Mouse (Mus musculus): ENCODE data around the gene Saa3. TPM values are rescaled to one million over a fixed set of nuclear protein-coding genes. Genes with fewer than 3 reads are reported as not detected.

The Saa3 gene
- polyA plus RNA-seq, 1 experiment from 2014 or later, result not detected

GRCm38 (mm10) chr7:46719526-46719925, 4.0 kb upstream of the Saa3 start:
- Histone ChIP-seq H3K4me3 (ENCODE audit: low read depth, low read length) (no peak overlapping the region), H3K9me3 (ENCODE audit: control insufficient read depth, low read length) (no peaks in the 10 kb centered on the region), H3K27me3 (ENCODE audit: control insufficient read depth, insufficient read depth, low read length) (no peaks in the 10 kb centered on the region), H3K4me2 (no peak overlapping the region), H3K27ac (ENCODE audit: low read depth, low read length) (no peak overlapping the region), H3K9ac (ENCODE audit: low read length) (no peak overlapping the region), H3K36me3 (ENCODE audit: control insufficient read depth, insufficient read depth, low read length) (no peaks in the 10 kb centered on the region), H3K4me1 (ENCODE audit: control insufficient read depth, insufficient read depth, low read length) (no peaks in the 10 kb centered on the region)
- DNase-seq (ENCODE audit: low spot score, missing footprints) (no peak), ATAC-seq (ENCODE audit: low FRiP score) (no peak)
- 81% methylated on average over 7 of the region's 7 CpGs for WGBS

DNA sequence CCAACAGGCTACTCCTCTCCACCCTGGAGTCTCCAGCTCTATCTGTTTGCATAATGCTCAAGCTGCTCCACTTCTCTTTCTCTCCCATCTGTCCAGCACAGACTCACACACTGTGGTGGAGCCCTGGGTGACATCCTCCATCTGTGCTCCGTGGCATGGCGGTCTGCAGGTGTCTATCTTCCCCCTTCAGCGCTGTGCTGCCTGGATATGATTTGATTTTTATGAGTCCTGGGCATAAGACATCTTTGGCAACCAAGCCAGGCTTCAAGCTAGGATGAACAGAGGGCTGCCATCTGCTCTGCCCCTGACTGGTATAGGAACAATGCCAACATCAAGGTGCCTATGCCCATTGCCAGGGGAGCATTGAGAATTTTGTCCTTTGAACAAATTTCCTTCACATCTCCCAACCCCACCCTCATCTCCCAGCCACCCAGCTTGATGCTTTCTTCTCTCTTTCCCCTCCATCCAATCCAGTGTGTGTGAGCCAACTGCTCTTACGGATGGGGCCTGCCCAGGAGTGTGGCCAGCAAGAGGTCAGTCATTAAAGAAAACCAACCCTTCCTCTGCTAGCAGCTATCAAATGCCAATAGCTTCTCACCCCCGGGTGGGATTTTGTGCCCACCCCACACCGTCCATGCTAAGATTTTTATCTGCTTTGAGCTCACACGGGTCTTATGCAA, 3.2 kb upstream of the Saa3 start:
- no peak overlapping the region for H3K4me2 ChIP-seq
- no peak overlapping the region for H3K4me3 ChIP-seq (ENCODE audit: low read depth, low read length)
- DNase-seq (ENCODE audit: low spot score, missing footprints) (no peak), ATAC-seq (ENCODE audit: low FRiP score) (no peak)
- H3K27ac ChIP-seq (ENCODE audit: low read depth, low read length), result no peak overlapping the region
- H3K9ac ChIP-seq (ENCODE audit: low read length), result no peak overlapping the region
- no peaks in the 10 kb centered on the region for H3K27me3 ChIP-seq (ENCODE audit: control insufficient read depth, insufficient read depth, low read length)
- WGBS, result 83% methylated on average over 7 of the region's 7 CpGs
- no peaks in the 10 kb centered on the region for H3K36me3 ChIP-seq (ENCODE audit: control insufficient read depth, insufficient read depth, low read length)
- H3K9me3 ChIP-seq (ENCODE audit: control insufficient read depth, low read length), result no peaks in the 10 kb centered on the region
- no peaks in the 10 kb centered on the region for H3K4me1 ChIP-seq (ENCODE audit: control insufficient read depth, insufficient read depth, low read length)

DNA sequence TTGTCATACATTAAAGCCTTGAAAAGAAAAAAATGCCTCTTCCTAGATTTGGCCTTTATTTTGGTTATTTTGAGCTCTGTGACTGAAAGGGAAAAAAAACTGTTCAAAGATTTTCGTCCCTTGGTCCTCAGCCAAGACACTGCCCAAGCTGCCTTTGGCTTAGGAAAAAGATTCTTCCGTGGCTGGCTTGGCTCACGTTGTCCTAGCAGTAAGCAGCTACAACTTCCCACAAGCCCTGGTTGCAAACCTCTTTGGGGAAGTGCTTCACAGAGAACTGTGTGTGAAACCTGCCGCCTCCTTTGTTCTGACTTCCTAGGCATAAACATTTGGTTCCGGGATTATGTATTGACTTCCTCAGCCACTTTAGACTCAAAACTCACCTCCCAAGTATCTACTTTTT, 1.4 kb upstream of the Saa3 start:
- Histone ChIP-seq H3K9ac (ENCODE audit: low read length) (no peak overlapping the region), H3K9me3 (ENCODE audit: control insufficient read depth, low read length) (no peaks in the 10 kb centered on the region), H3K27me3 (ENCODE audit: control insufficient read depth, insufficient read depth, low read length) (no peaks in the 10 kb centered on the region), H3K4me1 (ENCODE audit: control insufficient read depth, insufficient read depth, low read length) (no peaks in the 10 kb centered on the region), H3K36me3 (ENCODE audit: control insufficient read depth, insufficient read depth, low read length) (no peaks in the 10 kb centered on the region), H3K4me2 (no peak overlapping the region), H3K4me3 (ENCODE audit: low read depth, low read length) (no peak overlapping the region), H3K27ac (ENCODE audit: low read depth, low read length) (no peak overlapping the region)
- DNase-seq (ENCODE audit: low spot score, missing footprints), result no peak
- no peak for ATAC-seq (ENCODE audit: low FRiP score)
- 73% methylated on average over 5 of the region's 5 CpGs for WGBS

DNA sequence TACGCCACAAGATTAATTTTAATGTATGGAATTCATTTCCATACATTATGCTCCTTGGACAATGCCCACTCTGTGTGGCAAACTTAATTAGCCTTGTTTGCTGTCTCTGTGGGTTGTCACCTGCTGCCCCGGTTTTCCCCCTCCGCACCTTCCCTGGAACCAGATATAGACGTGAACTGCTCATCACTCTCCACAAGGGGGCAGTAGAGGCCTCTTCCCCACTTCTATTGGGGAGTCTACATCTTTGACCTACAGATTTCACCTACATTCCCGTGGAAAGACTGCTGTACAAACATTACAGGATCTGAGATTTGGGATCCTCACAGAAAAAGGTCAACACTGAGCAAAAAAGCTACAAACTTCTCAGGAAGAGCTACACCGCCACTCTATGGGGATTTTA, 982 bp downstream of the Saa3 start:
- peak; percentile 91 for DNase-seq (ENCODE audit: low spot score, missing footprints)
- no peak overlapping the region for H3K9ac ChIP-seq (ENCODE audit: low read length)
- H3K27me3 ChIP-seq (ENCODE audit: control insufficient read depth, insufficient read depth, low read length), result no peaks in the 10 kb centered on the region
- WGBS, result 32% methylated on average over 6 of the region's 6 CpGs
- H3K4me1 ChIP-seq (ENCODE audit: control insufficient read depth, insufficient read depth, low read length), result peaks cover 4% of the 10 kb centered on the region
- H3K27ac ChIP-seq (ENCODE audit: low read depth, low read length), result no peak overlapping the region
- H3K4me3 ChIP-seq (ENCODE audit: low read depth, low read length), result no peak overlapping the region
- no peak overlapping the region for H3K4me2 ChIP-seq
- ATAC-seq (ENCODE audit: low FRiP score), result no peak
- no peaks in the 10 kb centered on the region for H3K36me3 ChIP-seq (ENCODE audit: control insufficient read depth, insufficient read depth, low read length)
- H3K9me3 ChIP-seq (ENCODE audit: control insufficient read depth, low read length), result no peaks in the 10 kb centered on the region

GRCm38 (mm10) chr7:46712250-46712649, 3.2 kb downstream of the Saa3 start:
- Histone ChIP-seq H3K27ac (ENCODE audit: low read depth, low read length) (no peak overlapping the region), H3K36me3 (ENCODE audit: control insufficient read depth, insufficient read depth, low read length) (no peaks in the 10 kb centered on the region), H3K9me3 (ENCODE audit: control insufficient read depth, low read length) (no peaks in the 10 kb centered on the region), H3K4me1 (ENCODE audit: control insufficient read depth, insufficient read depth, low read length) (peaks cover 6% of the 10 kb centered on the region), H3K4me2 (no peak overlapping the region), H3K9ac (ENCODE audit: low read length) (no peak overlapping the region), H3K4me3 (ENCODE audit: low read depth, low read length) (no peak overlapping the region), H3K27me3 (ENCODE audit: control insufficient read depth, insufficient read depth, low read length) (no peaks in the 10 kb centered on the region)
- no peak for ATAC-seq (ENCODE audit: low FRiP score)
- no peak for DNase-seq (ENCODE audit: low spot score, missing footprints)
- 72% methylated on average over 6 of the region's 6 CpGs for WGBS

DNA sequence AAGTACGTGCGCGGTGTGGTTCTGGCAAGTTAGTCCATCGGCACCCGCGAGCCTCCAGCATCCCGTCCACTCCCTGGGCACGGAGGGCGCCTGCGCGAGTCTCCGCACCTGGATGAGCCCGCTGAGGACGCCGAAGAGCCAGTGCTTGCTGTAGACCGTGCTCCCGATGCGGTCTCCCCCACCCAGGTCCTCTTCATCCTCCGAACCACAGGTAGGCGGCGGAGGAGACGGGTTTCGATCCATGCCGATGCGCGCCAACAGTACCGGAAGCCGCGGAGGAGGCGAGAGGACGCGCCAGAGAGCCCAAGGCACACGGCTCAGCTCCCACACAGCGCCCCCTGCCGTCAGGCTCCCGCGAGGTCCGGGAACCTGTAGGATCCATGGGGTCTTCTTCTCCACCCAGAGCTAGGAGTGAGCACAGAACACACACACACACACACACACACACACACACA, 5.1 kb downstream of the Saa3 start, which contains the start of gene Saal1:
TSS of gene Saal1 (minus strand) at position 291 of the 455 bp plus-strand sequence.
- peaks cover 5% of the 10 kb centered on the region; the same call in 1 of the 2 replicates for H3K36me3 ChIP-seq (ENCODE audit: control insufficient read depth, insufficient read depth, low read length)
- H3K4me1 ChIP-seq (ENCODE audit: control insufficient read depth, insufficient read depth, low read length), result peaks cover 6% of the 10 kb centered on the region
- DNase-seq (ENCODE audit: low spot score, missing footprints) (peak; percentile 100), ATAC-seq (ENCODE audit: low FRiP score) (peak; percentile 97)
- H3K9ac ChIP-seq (ENCODE audit: low read length), result peak within 1 kb of the TSS; percentile 96
- H3K4me2 ChIP-seq, result peak within 1 kb of the TSS; percentile 58
- H3K27me3 ChIP-seq (ENCODE audit: control insufficient read depth, insufficient read depth, low read length), result no peaks in the 10 kb centered on the region
- under 1% methylated on average over 38 of the region's 38 CpGs for WGBS
- H3K27ac ChIP-seq (ENCODE audit: low read depth, low read length), result no peak within 1 kb of the TSS; the same call in 1 of the 2 replicates
- H3K9me3 ChIP-seq (ENCODE audit: control insufficient read depth, low read length), result no peaks in the 10 kb centered on the region
- H3K4me3 ChIP-seq (ENCODE audit: low read depth, low read length), result peak within 1 kb of the TSS; percentile 87

DNA sequence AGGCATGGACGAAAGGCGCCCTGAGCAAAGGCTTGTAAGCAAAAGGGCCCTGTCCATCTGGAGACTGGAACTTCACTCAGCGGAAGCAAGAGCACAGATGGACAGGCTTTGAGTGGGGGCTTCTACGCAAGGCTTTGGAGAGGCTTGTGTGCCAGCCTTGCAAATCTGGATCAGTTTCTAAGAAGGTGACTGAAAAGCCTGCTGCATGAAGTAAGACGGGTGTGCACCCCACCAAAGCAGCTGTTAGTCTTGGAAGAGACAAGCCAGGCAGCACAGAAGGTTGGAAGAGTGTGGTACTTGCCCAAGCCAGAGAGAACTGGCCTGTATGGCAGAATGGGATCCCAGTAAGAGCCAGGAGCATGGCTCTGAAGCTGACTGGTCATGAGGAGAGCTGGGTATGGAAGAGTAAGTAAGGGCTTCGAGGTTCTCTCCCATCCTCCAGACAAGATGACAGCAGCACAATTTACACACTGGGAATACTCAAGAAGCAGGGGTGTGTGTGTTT, 14.9 kb downstream of the Saa3 start:
- H3K27ac ChIP-seq (ENCODE audit: low read depth, low read length), result no peak overlapping the region
- 94% methylated on average over 6 of the region's 6 CpGs for whole genome bisulfite sequencing
- no peak overlapping the region for H3K4me2 ChIP-seq
- H3K4me3 ChIP-seq (ENCODE audit: low read depth, low read length), result no peak overlapping the region
- peaks cover 23% of the 10 kb centered on the region for H3K36me3 ChIP-seq (ENCODE audit: control insufficient read depth, insufficient read depth, low read length)
- no peaks in the 10 kb centered on the region for H3K27me3 ChIP-seq (ENCODE audit: control insufficient read depth, insufficient read depth, low read length)
- H3K9me3 ChIP-seq (ENCODE audit: control insufficient read depth, low read length), result no peaks in the 10 kb centered on the region
- DNase-seq (ENCODE audit: low spot score, missing footprints) (peak; percentile 33), ATAC-seq (ENCODE audit: low FRiP score) (no peak)
- no peak overlapping the region for H3K9ac ChIP-seq (ENCODE audit: low read length)
- no peaks in the 10 kb centered on the region for H3K4me1 ChIP-seq (ENCODE audit: control insufficient read depth, insufficient read depth, low read length)

- ATAC-seq (ENCODE audit: low FRiP score) (no peak), DNase-seq (ENCODE audit: low spot score, missing footprints) (peak; percentile 2)
- Histone ChIP-seq H3K4me3 (ENCODE audit: low read depth, low read length) (no peak overlapping the region), H3K27me3 (ENCODE audit: control insufficient read depth, insufficient read depth, low read length) (no peaks in the 10 kb centered on the region), H3K9ac (ENCODE audit: low read length) (no peak overlapping the region), H3K4me1 (ENCODE audit: control insufficient read depth, insufficient read depth, low read length) (no peaks in the 10 kb centered on the region), H3K4me2 (no peak overlapping the region), H3K27ac (ENCODE audit: low read depth, low read length) (no peak overlapping the region), H3K9me3 (ENCODE audit: control insufficient read depth, low read length) (no peaks in the 10 kb centered on the region), H3K36me3 (ENCODE audit: control insufficient read depth, insufficient read depth, low read length) (peaks cover 20% of the 10 kb centered on the region)
- WGBS, result 79% methylated on average over 1 of the region's 1 CpGs
Measured at GRCm38 (mm10) chr7:46696754-46697153, 18.7 kb downstream of the Saa3 start.

- Histone ChIP-seq H3K4me2 (no peak overlapping the region), H3K27me3 (ENCODE audit: control insufficient read depth, insufficient read depth, low read length) (no peaks in the 10 kb centered on the region), H3K4me3 (ENCODE audit: low read depth, low read length) (no peak overlapping the region), H3K27ac (ENCODE audit: low read depth, low read length) (no peak overlapping the region), H3K9me3 (ENCODE audit: control insufficient read depth, low read length) (no peaks in the 10 kb centered on the region), H3K36me3 (ENCODE audit: control insufficient read depth, insufficient read depth, low read length) (peaks cover 13% of the 10 kb centered on the region), H3K4me1 (ENCODE audit: control insufficient read depth, insufficient read depth, low read length) (no peaks in the 10 kb centered on the region), H3K9ac (ENCODE audit: low read length) (no peak overlapping the region)
- peak; percentile 75 for DNase-seq (ENCODE audit: low spot score, missing footprints)
- no peak for ATAC-seq (ENCODE audit: low FRiP score)
- WGBS, result 85% methylated on average over 5 of the region's 5 CpGs
Measured at GRCm38 (mm10) chr7:46686827-46687226, 28.7 kb downstream of the Saa3 start.

Data from midbrain, embryonic 11.5 days (tissue).